Mouse (Mus musculus): ENCODE measurements around the gene Mpg.

Gene Mpg

DNA sequence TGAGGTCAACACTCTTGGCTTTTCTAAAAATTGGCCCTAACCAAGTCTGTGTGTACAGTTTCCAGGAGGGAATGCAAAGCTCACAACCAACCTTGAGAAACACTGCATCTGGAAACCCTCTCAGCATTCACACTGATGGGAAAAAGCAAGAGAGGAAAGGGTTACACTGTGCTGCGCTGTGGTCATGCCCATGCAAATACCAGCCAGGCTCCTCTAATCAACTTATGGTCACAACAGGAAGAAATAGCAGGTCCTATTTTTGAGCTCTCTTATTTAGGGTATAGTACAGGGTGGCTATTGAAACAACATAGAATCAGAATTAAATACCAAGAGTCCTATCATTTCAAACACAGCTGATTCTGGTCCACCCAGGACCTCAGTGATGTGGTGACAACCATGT, 18.3 kb downstream of the Mpg start:
- in situ Hi-C loops (cut with MboI; ENCODE audit: low pct_unique_long_range_greater_than_20kb in 1 of 2, low sequenced_read_pairs in 2 of 2, unreplicated experiment in 1 of 2): no loop called here

GRCm38 (mm10) chr11:32245614-32246013, 19.3 kb downstream of the Mpg start:
- in situ Hi-C loops (cut with MboI; ENCODE audit: low pct_unique_long_range_greater_than_20kb in 1 of 2, low sequenced_read_pairs in 2 of 2, unreplicated experiment in 1 of 2): no loop called here

- in situ Hi-C loops (cut with MboI; ENCODE audit: low pct_unique_long_range_greater_than_20kb in 1 of 2, low sequenced_read_pairs in 2 of 2, unreplicated experiment in 1 of 2): no loop called here
These were observed 20.8 kb downstream of the Mpg start for GRCm38 (mm10) chr11:32247068-32247467.

DNA sequence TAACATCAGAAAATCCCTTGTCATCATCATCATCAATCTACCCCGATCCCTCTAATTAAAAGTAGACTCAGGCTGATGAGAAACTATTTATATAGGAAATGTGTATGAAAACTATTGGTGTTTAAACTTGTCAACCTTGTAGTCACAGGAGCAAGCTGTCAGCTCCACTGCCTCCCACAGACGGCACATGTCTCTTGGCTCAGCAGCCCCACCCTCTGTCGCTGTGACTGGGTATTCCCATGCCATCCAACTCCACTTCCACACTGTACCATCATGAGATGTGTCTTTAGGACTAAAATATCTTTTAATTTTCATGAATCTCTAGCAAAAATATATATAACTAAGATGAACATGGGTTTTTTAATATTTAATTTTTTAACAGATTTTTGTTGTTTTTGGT, 22.0 kb downstream of the Mpg start:
- in situ Hi-C loops (cut with MboI; ENCODE audit: low pct_unique_long_range_greater_than_20kb in 1 of 2, low sequenced_read_pairs in 2 of 2, unreplicated experiment in 1 of 2): no loop called here

DNA sequence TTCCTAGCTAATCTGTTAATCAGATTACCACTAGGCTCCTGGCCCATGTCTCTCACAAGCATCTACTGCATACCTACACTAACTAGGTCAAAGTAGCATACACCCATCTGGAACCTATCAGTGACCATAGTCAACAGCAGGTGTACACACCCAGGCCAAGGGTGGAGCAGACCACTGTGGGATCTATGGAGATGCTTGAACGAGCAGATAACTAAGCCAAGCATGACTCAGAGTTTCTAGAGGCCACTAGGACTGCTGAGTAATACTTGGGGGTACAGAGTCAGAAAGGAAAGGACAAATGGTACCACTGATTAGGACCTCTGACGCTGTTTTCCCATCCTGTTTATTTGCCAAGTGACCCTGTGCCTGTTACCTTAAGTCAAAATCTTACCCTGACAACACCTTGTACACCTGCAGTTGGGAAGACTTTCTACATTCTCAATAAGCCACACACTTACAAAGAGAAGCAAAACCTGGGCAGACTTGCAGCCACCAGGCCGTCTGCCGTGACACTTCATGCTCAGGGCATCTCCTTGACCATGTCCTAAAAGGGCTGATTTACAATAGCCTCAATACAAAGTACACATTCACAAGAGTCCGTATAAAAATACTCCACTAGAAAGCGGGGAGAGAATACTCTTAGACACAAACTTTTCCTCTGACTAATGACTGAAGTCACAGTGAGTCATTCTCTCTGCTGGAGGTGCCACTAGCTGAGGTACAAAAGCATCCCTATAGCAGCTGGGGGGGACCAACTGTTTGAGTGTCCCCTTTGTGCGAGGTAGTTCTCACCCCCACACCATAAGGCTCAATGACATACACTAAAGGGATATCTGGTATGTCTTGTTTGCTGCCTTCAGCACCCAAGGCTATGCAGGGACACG, 24.8 kb downstream of the Mpg start:
- in situ Hi-C loops (cut with MboI; ENCODE audit: low pct_unique_long_range_greater_than_20kb in 1 of 2, low sequenced_read_pairs in 2 of 2, unreplicated experiment in 1 of 2): no loop called here

GRCm38 (mm10) chr11:32253121-32253520, 26.8 kb downstream of the Mpg start:
- in situ Hi-C loops (cut with MboI; ENCODE audit: low pct_unique_long_range_greater_than_20kb in 1 of 2, low sequenced_read_pairs in 2 of 2, unreplicated experiment in 1 of 2): no loop called here

DNA sequence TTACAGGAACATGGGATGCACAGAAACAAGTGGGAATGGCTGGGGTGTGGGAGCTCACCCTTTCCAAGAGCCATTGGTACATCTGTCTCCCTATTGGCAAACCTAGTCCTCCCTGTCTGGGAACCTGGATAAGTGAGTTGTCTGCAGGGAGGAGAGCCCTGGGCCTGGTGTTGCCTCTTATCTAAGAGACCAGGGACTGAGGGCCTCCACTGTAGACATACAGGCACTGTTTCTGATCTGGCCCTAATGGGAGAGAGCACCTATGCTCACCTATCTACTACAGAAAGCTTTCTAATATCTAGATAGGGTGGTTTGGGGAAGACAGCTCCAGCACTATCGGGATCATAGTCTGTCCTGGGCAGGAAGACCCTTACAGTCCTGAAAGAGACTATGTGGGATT, 29.8 kb downstream of the Mpg start:
- in situ Hi-C loops (cut with MboI; ENCODE audit: low pct_unique_long_range_greater_than_20kb in 1 of 2, low sequenced_read_pairs in 2 of 2, unreplicated experiment in 1 of 2): no loop called here

- in situ Hi-C loops (cut with MboI; ENCODE audit: low pct_unique_long_range_greater_than_20kb in 1 of 2, low sequenced_read_pairs in 2 of 2, unreplicated experiment in 1 of 2): no loop called here
These were observed 30.3 kb downstream of the Mpg start for GRCm38 (mm10) chr11:32256566-32256965.

- in situ Hi-C loops (cut with MboI; ENCODE audit: low pct_unique_long_range_greater_than_20kb in 1 of 2, low sequenced_read_pairs in 2 of 2, unreplicated experiment in 1 of 2): no loop called here
These were observed 36.5 kb downstream of the Mpg start for GRCm38 (mm10) chr11:32262674-32263415.

DNA sequence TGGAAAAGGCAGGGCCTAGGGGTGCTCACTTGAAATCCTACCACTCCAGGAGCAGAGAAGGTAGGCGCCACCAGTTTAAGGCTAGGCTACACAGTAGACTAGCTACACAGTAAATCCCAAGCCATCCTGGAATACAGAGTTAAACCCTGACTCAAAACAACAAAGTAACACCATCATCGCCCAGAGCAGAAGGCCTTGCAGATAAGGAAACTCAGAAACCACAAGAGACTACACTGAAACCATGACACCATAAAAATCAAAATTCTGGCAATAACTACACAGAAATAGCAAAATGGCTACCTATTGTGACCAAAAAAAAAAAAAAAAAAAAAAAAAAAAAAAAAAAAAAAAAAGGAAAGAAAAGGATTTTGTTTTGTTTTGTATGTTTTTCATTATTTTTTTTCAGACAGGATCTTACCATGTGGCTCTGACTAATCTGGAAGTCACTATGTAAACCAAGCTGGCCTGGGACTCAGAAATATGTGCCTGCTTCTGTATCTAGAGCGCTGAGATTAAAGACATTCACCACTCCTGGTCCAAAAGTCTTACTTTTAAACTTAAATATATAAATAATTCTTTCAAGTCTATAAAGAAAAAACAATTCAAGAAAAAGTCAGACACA, 38.9 kb downstream of the Mpg start:
- in situ Hi-C loops (cut with MboI; ENCODE audit: low pct_unique_long_range_greater_than_20kb in 1 of 2, low sequenced_read_pairs in 2 of 2, unreplicated experiment in 1 of 2): no loop called here

GRCm38 (mm10) chr11:32266194-32266593, 39.9 kb downstream of the Mpg start:
- in situ Hi-C loops (cut with MboI; ENCODE audit: low pct_unique_long_range_greater_than_20kb in 1 of 2, low sequenced_read_pairs in 2 of 2, unreplicated experiment in 1 of 2): no loop called here

DNA sequence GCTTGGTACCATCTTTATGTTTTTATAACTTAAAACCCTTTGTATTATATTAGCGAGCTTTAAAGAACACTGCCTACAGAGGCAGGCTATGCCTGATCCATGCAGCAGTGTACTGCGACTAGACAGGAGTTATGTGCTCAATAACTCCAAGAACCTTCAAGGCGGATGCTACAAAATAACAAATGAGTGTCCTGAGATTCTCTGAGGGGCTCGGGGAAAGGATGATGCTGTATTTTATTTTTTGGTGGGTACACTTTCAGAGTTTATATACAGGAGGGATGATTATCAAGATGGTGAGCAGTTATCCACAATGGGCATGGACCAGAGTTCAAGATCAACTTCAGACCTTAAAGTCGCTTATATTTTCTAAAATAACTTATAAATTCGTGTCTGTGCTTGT, 40.5 kb downstream of the Mpg start:
- in situ Hi-C loops (cut with MboI; ENCODE audit: low pct_unique_long_range_greater_than_20kb in 1 of 2, low sequenced_read_pairs in 2 of 2, unreplicated experiment in 1 of 2): no loop called here

- in situ Hi-C loops (cut with MboI; ENCODE audit: low pct_unique_long_range_greater_than_20kb in 1 of 2, low sequenced_read_pairs in 2 of 2, unreplicated experiment in 1 of 2): no loop called here
These were observed 41.0 kb downstream of the Mpg start, which contains the start of gene Nprl3 for GRCm38 (mm10) chr11:32267188-32267884. Nprl3 (minus strand) TSS chr11:32267707.

- in situ Hi-C loops (cut with MboI; ENCODE audit: low pct_unique_long_range_greater_than_20kb in 1 of 2, low sequenced_read_pairs in 2 of 2, unreplicated experiment in 1 of 2): no loop called here
These were observed 41.7 kb downstream of the Mpg start for GRCm38 (mm10) chr11:32267964-32268363.

DNA sequence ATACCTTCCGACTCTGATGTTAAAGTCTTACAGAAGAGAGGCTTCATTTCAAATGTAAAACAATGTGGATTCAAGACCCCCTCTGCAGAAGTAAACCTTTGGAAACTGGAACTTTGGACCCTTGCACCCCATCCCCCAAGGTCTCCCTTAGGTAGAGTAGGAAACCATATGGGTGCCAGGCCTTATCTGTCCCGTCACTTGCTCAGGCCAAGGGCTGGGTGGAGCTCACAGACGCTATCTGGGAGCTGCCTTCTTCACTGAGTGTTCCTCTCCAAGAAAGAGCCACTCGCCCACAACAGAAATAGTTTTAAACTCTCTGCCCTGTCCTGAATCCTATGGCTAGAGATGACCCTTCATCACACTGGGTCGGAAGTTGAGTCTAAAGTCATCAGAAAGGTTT, 42.6 kb downstream of the Mpg start:
- in situ Hi-C loops (cut with MboI; ENCODE audit: low pct_unique_long_range_greater_than_20kb in 1 of 2, low sequenced_read_pairs in 2 of 2, unreplicated experiment in 1 of 2): no loop called here

DNA sequence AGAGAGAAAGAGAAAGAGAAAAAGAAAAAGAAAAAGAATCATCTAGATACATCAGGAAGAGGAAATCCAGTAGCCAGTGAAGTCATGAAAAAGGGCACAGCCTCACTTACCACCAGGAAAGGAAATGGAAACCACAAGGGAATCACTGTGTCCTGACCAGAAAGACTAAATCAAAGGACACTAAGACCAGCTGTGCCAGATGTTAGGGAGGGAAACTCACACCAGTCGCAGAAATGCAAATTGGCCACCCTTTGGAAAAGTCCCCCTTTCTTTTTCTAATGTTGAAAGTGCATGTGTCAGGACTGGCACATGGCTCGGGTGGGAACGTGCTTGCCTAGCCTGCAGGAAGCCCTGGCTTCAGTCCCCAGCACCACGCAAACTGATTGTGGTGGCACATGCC, 44.9 kb downstream of the Mpg start:
- in situ Hi-C loops (cut with MboI; ENCODE audit: low pct_unique_long_range_greater_than_20kb in 1 of 2, low sequenced_read_pairs in 2 of 2, unreplicated experiment in 1 of 2): no loop called here

GRCm38 (mm10) chr11:32276347-32276746, 50.0 kb downstream of the Mpg start, which contains the start of gene Hba-x:
Hba-x (plus strand) TSS chr11:32276400.
- in situ Hi-C loops (cut with MboI; ENCODE audit: low pct_unique_long_range_greater_than_20kb in 1 of 2, low sequenced_read_pairs in 2 of 2, unreplicated experiment in 1 of 2): no loop called here

DNA sequence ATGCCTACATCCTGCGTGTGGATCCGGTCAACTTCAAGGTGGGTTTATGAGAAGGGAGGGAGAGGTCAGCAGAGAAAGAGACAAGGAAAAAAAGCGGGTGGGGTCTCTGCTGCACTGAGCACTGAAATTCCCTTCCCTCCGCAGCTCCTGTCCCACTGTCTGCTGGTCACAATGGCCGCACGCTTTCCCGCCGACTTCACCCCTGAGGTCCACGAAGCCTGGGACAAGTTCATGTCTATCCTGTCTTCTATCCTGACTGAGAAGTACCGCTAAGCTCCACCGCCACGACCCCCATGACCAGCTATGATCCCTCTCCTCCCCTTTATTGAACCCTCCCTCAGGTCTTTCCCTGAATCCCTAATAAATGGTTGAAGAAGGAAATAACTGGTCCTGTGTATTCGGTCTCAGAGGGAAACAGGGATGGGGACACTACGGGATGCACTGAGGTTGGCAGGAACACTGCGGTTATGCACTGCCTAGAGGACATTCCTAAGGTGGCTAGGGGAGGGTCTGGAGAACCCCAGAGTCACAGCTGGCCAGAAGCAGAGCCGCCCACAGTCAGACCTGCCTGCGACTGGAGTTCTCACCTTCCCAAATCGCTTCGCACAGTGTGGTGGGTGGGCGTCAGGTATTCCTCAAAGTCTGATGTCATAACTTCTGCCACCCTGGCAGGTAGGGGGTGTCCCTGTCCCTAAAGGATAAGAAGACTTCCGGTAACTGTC, 51.6 kb downstream of the Mpg start:
- in situ Hi-C loops (cut with MboI; ENCODE audit: low pct_unique_long_range_greater_than_20kb in 1 of 2, low sequenced_read_pairs in 2 of 2, unreplicated experiment in 1 of 2): no loop called here
